Mouse (Mus musculus): ENCODE data around the gene Adcy2. TPM values are rescaled to one million over a fixed set of nuclear protein-coding genes. Genes with fewer than 3 reads are reported as not detected.

Gene Adcy2
- total and polyA plus RNA-seq, 3 experiments: not detected

DNA sequence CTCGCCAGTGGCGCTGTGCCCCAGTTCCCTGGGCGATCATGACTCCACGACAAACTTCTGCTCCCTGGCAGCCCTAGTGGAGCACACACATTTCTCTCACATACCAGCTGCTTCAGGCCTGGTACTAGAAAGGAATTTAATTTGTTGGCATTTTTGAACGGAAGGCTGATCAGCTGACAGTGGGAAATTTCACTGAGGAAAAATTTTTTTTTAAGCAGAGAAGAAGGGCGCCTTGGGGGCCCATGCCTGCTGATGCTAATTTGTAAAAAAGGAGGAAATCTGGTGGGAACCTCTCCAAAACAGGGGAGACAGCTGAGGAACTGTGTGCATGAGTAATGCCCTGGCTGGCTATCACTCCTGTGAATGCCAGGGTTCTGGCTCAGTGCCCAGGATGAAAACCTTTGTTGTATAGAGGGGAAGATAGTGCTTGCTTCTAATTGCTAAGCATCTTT lies 292.0 kb downstream of the Adcy2 start:
- Histone ChIP-seq H3K27ac (ENCODE audit: control insufficient read depth, low read depth, low read length) (no peak overlapping the region), H3K9ac (ENCODE audit: control insufficient read depth, low read depth, low read length, poor library complexity, severe bottlenecking) (no peak overlapping the region), H3K79me2 (ENCODE audit: control insufficient read depth, insufficient read depth, low read length, poor library complexity) (no peaks in the 10 kb centered on the region), H3K27me3 (ENCODE audit: control insufficient read depth in 1 of 2, insufficient read depth in 2 of 2, low read length in 2 of 2) (no peaks in the 10 kb centered on the region), H3K9me3 (replicated peaks; ENCODE audit: insufficient read depth, low read length) (no peaks in the 10 kb centered on the region), H3K4me1 (ENCODE audit: control insufficient read depth in 1 of 2, insufficient read depth in 2 of 2, low read length in 2 of 2) (no peaks in the 10 kb centered on the region), H3K36me3 (ENCODE audit: control insufficient read depth in 1 of 2, insufficient read depth in 2 of 2, low read length in 2 of 2) (no peaks in the 10 kb centered on the region), H3K4me3 (ENCODE audit: control insufficient read depth in 1 of 2, insufficient read depth in 1 of 2, low read depth in 2 of 2, low read length in 2 of 2) (no peak overlapping the region)
- TF ChIP-seq GABPA (IDR thresholded peaks at IDR 0.05; ENCODE audit: low read depth, low read length) (no peak), MEF2A (IDR thresholded peaks at IDR 0.05; ENCODE audit: extremely low read depth, insufficient replicate concordance, low read depth, low read length, poor library complexity, severe bottlenecking) (no peak), MXI1 (IDR thresholded peaks at IDR 0.05; ENCODE audit: low read depth, low read length) (no peak), NRF1 (IDR thresholded peaks at IDR 0.05; ENCODE audit: insufficient read depth, low read depth, low read length, poor library complexity, severe bottlenecking) (no peak), TBP (IDR thresholded peaks at IDR 0.05; ENCODE audit: low read depth, low read length) (no peak), TAL1 (IDR thresholded peaks at IDR 0.05; ENCODE audit: low read length) (no peak), GATA1 (IDR thresholded peaks at IDR 0.05; ENCODE audit: low read depth, low read length) (no peak), USF2 (IDR thresholded peaks at IDR 0.05; ENCODE audit: borderline replicate concordance in 1 of 2, insufficient read depth in 1 of 2, low read depth in 1 of 2, low read length in 2 of 2) (no peak), POLR2A (IDR thresholded peaks at IDR 0.05; ENCODE audit: control insufficient read depth in 1 of 2, insufficient read depth in 1 of 2, low read depth in 1 of 2, low read length in 2 of 2, poor library complexity in 1 of 2) (no peak), ZKSCAN1 (IDR thresholded peaks at IDR 0.05; ENCODE audit: low read depth, low read length) (no peak), MYC (IDR thresholded peaks at IDR 0.05; ENCODE audit: low read depth, low read length) (no peak), SIN3A (IDR thresholded peaks at IDR 0.05; ENCODE audit: low read length) (no peak), USF1 (IDR thresholded peaks at IDR 0.05; ENCODE audit: low read depth, low read length) (no peak), ZNF384 (IDR thresholded peaks at IDR 0.05; ENCODE audit: low read depth, low read length) (no peak), POLR2AphosphoS5 (IDR thresholded peaks at IDR 0.05; ENCODE audit: borderline replicate concordance, low read depth, low read length) (no peak), ZC3H11A (IDR thresholded peaks at IDR 0.05; ENCODE audit: low read depth, low read length) (no peak), POLR2AphosphoS2 (IDR thresholded peaks at IDR 0.05; ENCODE audit: low read length) (no peak), KAT2A (conservative IDR thresholded peaks at IDR 0.05; ENCODE audit: low read depth, low read length) (no peak), ELF1 (IDR thresholded peaks at IDR 0.05; ENCODE audit: low read depth, low read length) (no peak), TCF12 (IDR thresholded peaks at IDR 0.05; ENCODE audit: low read depth, low read length) (no peak)
- DNase-seq (ENCODE audit: low read depth, low spot score): no peak

DNA sequence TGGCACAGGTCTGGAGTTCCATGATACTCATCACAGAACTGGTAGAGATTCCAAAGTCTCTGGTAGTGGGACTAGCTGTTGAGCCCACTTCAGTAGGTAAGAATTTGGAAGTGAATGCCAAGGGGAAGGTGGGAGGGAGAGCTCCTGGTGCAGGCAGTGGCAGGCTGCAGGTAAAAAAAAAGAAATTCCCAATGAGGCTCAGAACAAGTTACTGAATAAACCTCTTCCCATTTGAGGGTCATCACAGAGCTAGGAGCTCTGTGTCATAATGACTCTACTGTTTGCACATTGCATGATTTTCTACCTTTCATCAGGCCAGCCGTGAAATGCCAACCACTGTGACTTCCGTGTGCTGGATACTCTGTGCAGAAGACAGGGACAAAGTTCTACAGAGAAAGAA lies 314.4 kb downstream of the Adcy2 start:
- H3K27me3 ChIP-seq (ENCODE audit: control insufficient read depth in 1 of 2, insufficient read depth in 2 of 2, low read length in 2 of 2): no peaks in the 10 kb centered on the region
- no peak for TF ChIP-seq JUND (IDR thresholded peaks at IDR 0.05; ENCODE audit: low read depth, low read length)
- no peak for TF ChIP-seq SMC3 (IDR thresholded peaks at IDR 0.05; ENCODE audit: low read depth, low read length)
- TF ChIP-seq MAFK (IDR thresholded peaks at IDR 0.05; ENCODE audit: borderline replicate concordance, low read depth, low read length): no peak
- TF ChIP-seq MEF2A (IDR thresholded peaks at IDR 0.05; ENCODE audit: extremely low read depth, insufficient replicate concordance, low read depth, low read length, poor library complexity, severe bottlenecking): no peak
- no peak for TF ChIP-seq GATA1 (IDR thresholded peaks at IDR 0.05; ENCODE audit: low read depth, low read length)
- no peak for TF ChIP-seq ZMIZ1 (IDR thresholded peaks at IDR 0.05; ENCODE audit: low read depth, low read length)
- no peak for TF ChIP-seq UBTF (IDR thresholded peaks at IDR 0.05; ENCODE audit: borderline replicate concordance, insufficient read depth, low read depth, low read length)
- no peak for TF ChIP-seq MAX (IDR thresholded peaks at IDR 0.05; ENCODE audit: low read length)
- TF ChIP-seq CTCF (IDR thresholded peaks at IDR 0.05 in 2 of 3, conservative IDR thresholded peaks at IDR 0.05 in 1 of 3; ENCODE audit: control insufficient read depth in 1 of 3, insufficient read depth in 1 of 3, low read depth in 2 of 3, low read length in 3 of 3, poor library complexity in 1 of 3, severe bottlenecking in 1 of 3): no peak
- no peak for TF ChIP-seq E2F4 (IDR thresholded peaks at IDR 0.05; ENCODE audit: borderline replicate concordance, low read depth, low read length)
- TF ChIP-seq POLR2AphosphoS5 (IDR thresholded peaks at IDR 0.05; ENCODE audit: borderline replicate concordance, low read depth, low read length): no peak
- no peak for TF ChIP-seq BHLHE40 (IDR thresholded peaks at IDR 0.05; ENCODE audit: borderline replicate concordance, low read depth, low read length)
- TF ChIP-seq TCF12 (IDR thresholded peaks at IDR 0.05; ENCODE audit: low read depth, low read length): no peak
- no peak for TF ChIP-seq POLR2A (IDR thresholded peaks at IDR 0.05; ENCODE audit: control insufficient read depth in 1 of 2, insufficient read depth in 1 of 2, low read depth in 1 of 2, low read length in 2 of 2, poor library complexity in 1 of 2)
- TF ChIP-seq POLR2AphosphoS2 (IDR thresholded peaks at IDR 0.05; ENCODE audit: low read length): no peak
- H3K9ac ChIP-seq (ENCODE audit: control insufficient read depth, low read depth, low read length, poor library complexity, severe bottlenecking): no peak overlapping the region
- no peak overlapping the region for H3K27ac ChIP-seq (ENCODE audit: control insufficient read depth, low read depth, low read length)
- no peaks in the 10 kb centered on the region for H3K79me2 ChIP-seq (ENCODE audit: control insufficient read depth, insufficient read depth, low read length, poor library complexity)
- no peaks in the 10 kb centered on the region for H3K9me3 ChIP-seq (replicated peaks; ENCODE audit: insufficient read depth, low read length)
- DNase-seq (ENCODE audit: low read depth, low spot score): no peak
- no peaks in the 10 kb centered on the region for H3K4me1 ChIP-seq (ENCODE audit: control insufficient read depth in 1 of 2, insufficient read depth in 2 of 2, low read length in 2 of 2)
- H3K36me3 ChIP-seq (ENCODE audit: control insufficient read depth in 1 of 2, insufficient read depth in 2 of 2, low read length in 2 of 2): no peaks in the 10 kb centered on the region
- H3K4me3 ChIP-seq (ENCODE audit: control insufficient read depth in 1 of 2, insufficient read depth in 1 of 2, low read depth in 2 of 2, low read length in 2 of 2): no peak overlapping the region

All from MEL (cell line).